Mouse (Mus musculus) heart, embryonic 16.5 days (tissue): Measurements from ENCODE around the gene Lin28b. TPM values are rescaled to one million over a fixed set of nuclear protein-coding genes. Genes with fewer than 3 reads are reported as not detected.
A peak's percentile ranks its signal among the peaks of the same experiment; 100 is the strongest.

ENCODE experiments used
- ATAC-seq: fragments of 200-750 bp; cut with Nextera tagmentation; replicated peaks from 2 replicates; pipeline ENCODE4 v1.8.0; 2017; ENCODE audit warnings: moderate number of reproducible peaks; ENCODE audit not compliant: insufficient read depth, low FRiP score; ENCODE audit errors: extremely low read depth
- H3K27ac ChIP-seq: fragments of 300-500 bp; sonication (generic); 2 replicates; pipeline ENCODE4 v1.5.1; 2014; ENCODE audit warnings: mild to moderate bottlenecking, low read length, control low read depth, moderate library complexity
- H3K27me3 ChIP-seq: fragments of 300-500 bp; sonication (generic); 2 replicates; pipeline ENCODE4 v1.6.1; 2014; ENCODE audit warnings: low read length, mixed read lengths; ENCODE audit not compliant: control insufficient read depth, insufficient read depth
- H3K36me3 ChIP-seq: fragments of 300-500 bp; sonication (generic); 2 replicates; pipeline ENCODE4 v1.6.1; 2014; ENCODE audit not compliant: control insufficient read depth, insufficient read depth
- H3K4me1 ChIP-seq: fragments of 300-500 bp; sonication (generic); 2 replicates; pipeline ENCODE4 v1.6.1; 2014; ENCODE audit warnings: low read length, mixed read lengths; ENCODE audit not compliant: control insufficient read depth, insufficient read depth
- H3K4me2 ChIP-seq: fragments of 300-500 bp; sonication (generic); 2 replicates; pipeline ENCODE4 v1.6.1; 2014; ENCODE audit warnings: low read depth, mild to moderate bottlenecking, control low read depth, low read length
- H3K4me3 ChIP-seq: fragments of 300-500 bp; sonication (generic); 2 replicates; pipeline ENCODE4 v1.5.1; 2014; ENCODE audit warnings: mild to moderate bottlenecking, control low read depth, low read length
- H3K9ac ChIP-seq: fragments of 300-500 bp; sonication (generic); 2 replicates; pipeline ENCODE4 v1.6.1; 2014; ENCODE audit warnings: low read length, control low read depth
- H3K9me3 ChIP-seq: fragments of 300-500 bp; sonication (generic); replicated peaks from 2 replicates; pipeline ENCODE4 v1.6.1; 2016; ENCODE audit warnings: low read length; ENCODE audit not compliant: control insufficient read depth
- WGBS: fragments of 180-500 bp; shearing (Covaris S2); extraction: QIAGEN DNeasy Blood & Tissue Kit; methylation state at CpG from one replicate; pipeline ENCODE4 v1.1.7; 2014; 5-methylcytosine and 5-hydroxymethylcytosine counted together
- polyA plus RNA-seq: library from polyadenylated mRNA; unstranded; fragments of >200 nt; fragmentation: Nextera tagmentation; extraction: Ambion mirVana; gene quantifications from 2 replicates; pipeline ENCODE4 v1.2.1, GENCODE M21; 2015

Lin28b gene
- polyA plus RNA-seq, 1 experiment from 2014 or later = 3.6 TPM

GRCm38 (mm10) chr10:45446215-45446614, 40.0 kb downstream of the Lin28b start:
- Histone ChIP-seq H3K4me1 (peaks cover 5% of the 10 kb centered on the region), H3K4me2 (peak overlapping the region; percentile 54), H3K36me3 (no peaks in the 10 kb centered on the region), H3K4me3 (peak overlapping the region; percentile 43), H3K9ac (peak overlapping the region; percentile 36; the same call in 1 of the 2 replicates), H3K27me3 (no peaks in the 10 kb centered on the region), H3K9me3 (no peaks in the 10 kb centered on the region), H3K27ac (no peak overlapping the region)
- WGBS = 12% methylated on average over 8 of the region's 8 CpGs
- no peak for ATAC-seq

GRCm38 (mm10) chr10:45422372-45422771, 63.8 kb downstream of the Lin28b start:
- H3K4me1 ChIP-seq = no peaks in the 10 kb centered on the region
- H3K9me3 ChIP-seq = no peaks in the 10 kb centered on the region
- no peaks in the 10 kb centered on the region for H3K27me3 ChIP-seq
- no peak for ATAC-seq
- no peak overlapping the region for H3K9ac ChIP-seq
- no peak overlapping the region for H3K27ac ChIP-seq
- no peak overlapping the region for H3K4me3 ChIP-seq
- H3K4me2 ChIP-seq = no peak overlapping the region
- no peaks in the 10 kb centered on the region for H3K36me3 ChIP-seq
- 80% methylated on average over 1 of the region's 1 CpGs for WGBS

- Histone ChIP-seq H3K9ac (no peak overlapping the region), H3K27ac (no peak overlapping the region), H3K36me3 (no peaks in the 10 kb centered on the region), H3K27me3 (no peaks in the 10 kb centered on the region), H3K4me3 (no peak overlapping the region), H3K4me2 (no peak overlapping the region), H3K9me3 (no peaks in the 10 kb centered on the region), H3K4me1 (no peaks in the 10 kb centered on the region)
- no peak for ATAC-seq
- 84% methylated on average over 5 of the region's 5 CpGs for WGBS
These were observed 74.1 kb downstream of the Lin28b start for GRCm38 (mm10) chr10:45412144-45412543.

- Histone ChIP-seq H3K27me3 (no peaks in the 10 kb centered on the region), H3K9me3 (no peaks in the 10 kb centered on the region), H3K27ac (no peak overlapping the region), H3K4me3 (no peak overlapping the region), H3K4me2 (no peak overlapping the region), H3K36me3 (no peaks in the 10 kb centered on the region), H3K4me1 (no peaks in the 10 kb centered on the region), H3K9ac (no peak overlapping the region)
- ATAC-seq = no peak
- 70% methylated on average over 2 of the region's 2 CpGs for WGBS
These were observed 74.5 kb downstream of the Lin28b start for GRCm38 (mm10) chr10:45411741-45412140.

GRCm38 (mm10) chr10:45410624-45411341, 75.4 kb downstream of the Lin28b start:
- no peak for ATAC-seq
- no peak overlapping the region for H3K4me2 ChIP-seq
- H3K9ac ChIP-seq = no peak overlapping the region
- H3K9me3 ChIP-seq = no peaks in the 10 kb centered on the region
- H3K4me1 ChIP-seq = no peaks in the 10 kb centered on the region
- no peaks in the 10 kb centered on the region for H3K36me3 ChIP-seq
- H3K27ac ChIP-seq = no peak overlapping the region
- no peak overlapping the region for H3K4me3 ChIP-seq
- no peaks in the 10 kb centered on the region for H3K27me3 ChIP-seq
- 65% methylated on average over 10 of the region's 10 CpGs for WGBS

GRCm38 (mm10) chr10:45399702-45400243, 86.4 kb downstream of the Lin28b start:
- ATAC-seq = no peak
- no peak overlapping the region for H3K4me2 ChIP-seq
- no peaks in the 10 kb centered on the region for H3K36me3 ChIP-seq
- H3K4me1 ChIP-seq = no peaks in the 10 kb centered on the region
- H3K27me3 ChIP-seq = no peaks in the 10 kb centered on the region
- H3K9me3 ChIP-seq = no peaks in the 10 kb centered on the region
- no peak overlapping the region for H3K27ac ChIP-seq
- 72% methylated on average over 7 of the region's 7 CpGs for WGBS
- H3K4me3 ChIP-seq = no peak overlapping the region
- H3K9ac ChIP-seq = no peak overlapping the region

- H3K4me1 ChIP-seq = no peaks in the 10 kb centered on the region
- H3K9ac ChIP-seq = no peak overlapping the region
- no peaks in the 10 kb centered on the region for H3K27me3 ChIP-seq
- H3K4me2 ChIP-seq = no peak overlapping the region
- H3K36me3 ChIP-seq = no peaks in the 10 kb centered on the region
- H3K4me3 ChIP-seq = no peak overlapping the region
- no peak for ATAC-seq
- WGBS = 84% methylated on average over 1 of the region's 1 CpGs
- no peaks in the 10 kb centered on the region for H3K9me3 ChIP-seq
- H3K27ac ChIP-seq = no peak overlapping the region
These were observed 88.0 kb downstream of the Lin28b start for GRCm38 (mm10) chr10:45398211-45398610.

- ATAC-seq = no peak
- H3K4me2 ChIP-seq = no peak overlapping the region
- H3K27me3 ChIP-seq = no peaks in the 10 kb centered on the region
- H3K4me3 ChIP-seq = no peak overlapping the region
- no peaks in the 10 kb centered on the region for H3K4me1 ChIP-seq
- H3K9me3 ChIP-seq = no peaks in the 10 kb centered on the region
- H3K36me3 ChIP-seq = no peaks in the 10 kb centered on the region
- H3K27ac ChIP-seq = no peak overlapping the region
- WGBS = 58% methylated on average over 3 of the region's 3 CpGs
- no peak overlapping the region for H3K9ac ChIP-seq
These were observed 103.6 kb downstream of the Lin28b start for GRCm38 (mm10) chr10:45382637-45382958.

- Histone ChIP-seq H3K4me1 (0 out of 2 replicates have a peak, but pooled peaks cover under 1% of the 10 kb centered on the region), H3K4me2 (no peak overlapping the region)
- no peak for ATAC-seq
These were observed 104.1 kb downstream of the Lin28b start for GRCm38 (mm10) chr10:45381937-45382636.

More at GRCm38 (mm10) chr10:45381937-45382636, 104.1 kb downstream of the Lin28b start:
- H3K27me3 ChIP-seq = no peaks in the 10 kb centered on the region
- no peaks in the 10 kb centered on the region for H3K36me3 ChIP-seq
- no peak overlapping the region for H3K9ac ChIP-seq
- no peak overlapping the region for H3K4me3 ChIP-seq
- no peaks in the 10 kb centered on the region for H3K9me3 ChIP-seq
- H3K27ac ChIP-seq = no peak overlapping the region
